Mouse (Mus musculus) MEL (cell line): Measurements from ENCODE around the gene Cotl1. TPM values are rescaled to one million over a fixed set of nuclear protein-coding genes. Genes with fewer than 3 reads are reported as not detected.
A peak's percentile ranks its signal among the peaks of the same experiment; 100 is the strongest.

Experiments used
- DNase-seq: peaks from one replicate; pipeline ENCODE4 v3.0.0; 2011; ENCODE audit warnings: low read depth, low spot score
- H3K27ac ChIP-seq: 2 replicates; pipeline ENCODE4 v1.5.1; 2012; ENCODE audit warnings: low read depth, mild to moderate bottlenecking, control low read depth, low read length, moderate library complexity; ENCODE audit not compliant: control insufficient read depth
- H3K27me3 ChIP-seq, 2 experiments: fragments of 150-350 bp in 1 of 2; sonication (generic) in 1 of 2; 2 replicates each; pipeline ENCODE4 v1.6.1; 2012; ENCODE audit warnings: low read length in 2 of 2, mild to moderate bottlenecking in 2 of 2, improper control_type of control experiment in 1 of 2, moderate library complexity in 1 of 2; ENCODE audit not compliant: insufficient read depth in 2 of 2, control insufficient read depth in 1 of 2
- H3K36me3 ChIP-seq, 2 experiments: 2 replicates each; pipeline ENCODE4 v1.6.1; 2012 to 2014; ENCODE audit warnings: low read length in 2 of 2, improper control_type of control experiment in 1 of 2, inconsistent platforms in 1 of 2, mild to moderate bottlenecking in 1 of 2; ENCODE audit not compliant: insufficient read depth in 2 of 2, control insufficient read depth in 1 of 2
- H3K4me1 ChIP-seq, 2 experiments: fragments of 150-350 bp in 1 of 2; sonication (generic) in 1 of 2; 2 replicates each; pipeline ENCODE4 v1.6.1; 2012; ENCODE audit warnings: low read length in 2 of 2, improper control_type of control experiment in 1 of 2, mild to moderate bottlenecking in 1 of 2; ENCODE audit not compliant: insufficient read depth in 2 of 2, control insufficient read depth in 1 of 2
- H3K4me3 ChIP-seq, 2 experiments: fragments of 150-350 bp in 1 of 2; sonication (generic) in 1 of 2; 2 replicates each; pipeline ENCODE4 v1.5.1; 2012; ENCODE audit warnings: low read depth in 2 of 2, low read length in 2 of 2, mild to moderate bottlenecking in 2 of 2, moderate library complexity in 2 of 2, control low read depth in 1 of 2, improper control_type of control experiment in 1 of 2; ENCODE audit not compliant: control insufficient read depth in 1 of 2, insufficient read depth in 1 of 2
- H3K79me2 ChIP-seq: 2 replicates; pipeline ENCODE4 v1.6.1; 2012; ENCODE audit warnings: mild to moderate bottlenecking, low read length, moderate library complexity; ENCODE audit not compliant: control insufficient read depth, poor library complexity, insufficient read depth
- H3K9ac ChIP-seq: 2 replicates; pipeline ENCODE4 v1.6.1; 2012; ENCODE audit warnings: low read depth, mild to moderate bottlenecking, control low read depth, low read length, moderate library complexity; ENCODE audit not compliant: control insufficient read depth, poor library complexity, severe bottlenecking
- H3K9me3 ChIP-seq: fragments of 150-350 bp; sonication (generic); replicated peaks from 2 replicates; pipeline ENCODE4 v1.6.1; 2012; ENCODE audit warnings: mild to moderate bottlenecking, low read length, improper control_type of control experiment, moderate library complexity; ENCODE audit not compliant: insufficient read depth
- BHLHE40 ChIP-seq: IDR thresholded peaks from 2 replicates; pipeline ENCODE4 v1.6.1; 2012; ENCODE audit warnings: low read depth, mild to moderate bottlenecking, inconsistent platforms, low read length, improper control_type of control experiment, borderline replicate concordance
- CHD1 ChIP-seq: IDR thresholded peaks from 2 replicates; pipeline ENCODE4 v1.6.1; 2012; ENCODE audit warnings: low read depth, mild to moderate bottlenecking, inconsistent platforms, low read length, improper control_type of control experiment
- CHD2 ChIP-seq: IDR thresholded peaks from 2 replicates; pipeline ENCODE4 v1.6.1; 2011; ENCODE audit warnings: low read length, improper control_type of control experiment
- CTCF ChIP-seq, 3 experiments: IDR thresholded peaks in 2 of 3; conservative IDR thresholded peaks in 1 of 3; 2 replicates each; pipeline ENCODE4 v1.5.1; 2011 to 2012; ENCODE audit warnings: low read length in 3 of 3, low read depth in 2 of 3, mild to moderate bottlenecking in 2 of 3, improper control_type of control experiment in 1 of 3, inconsistent platforms in 1 of 3, mixed read lengths in 1 of 3, moderate library complexity in 1 of 3; ENCODE audit not compliant: control insufficient read depth in 1 of 3, insufficient read depth in 1 of 3, poor library complexity in 1 of 3, severe bottlenecking in 1 of 3
- E2F4 ChIP-seq: IDR thresholded peaks from 2 replicates; pipeline ENCODE4 v1.6.1; 2011; ENCODE audit warnings: low read depth, low read length, improper control_type of control experiment, borderline replicate concordance
- EP300 ChIP-seq, 2 experiments: IDR thresholded peaks; 2 replicates each; pipeline ENCODE4 v1.6.1; 2011; ENCODE audit warnings: improper control_type of control experiment in 2 of 2, low read length in 2 of 2, low read depth in 1 of 2, mild to moderate bottlenecking in 1 of 2
- ETS1 ChIP-seq: IDR thresholded peaks from 2 replicates; pipeline ENCODE4 v1.6.1; 2012; ENCODE audit warnings: low read depth, mild to moderate bottlenecking, inconsistent platforms, low read length, improper control_type of control experiment, moderate library complexity
- GABPA ChIP-seq: IDR thresholded peaks from 2 replicates; pipeline ENCODE4 v1.6.1; 2012; ENCODE audit warnings: low read depth, mild to moderate bottlenecking, inconsistent platforms, low read length, improper control_type of control experiment, moderate library complexity
- GATA1 ChIP-seq: IDR thresholded peaks from 2 replicates; pipeline ENCODE4 v1.6.1; 2011; ENCODE audit warnings: low read depth, low read length, improper control_type of control experiment
- HCFC1 ChIP-seq: IDR thresholded peaks from 2 replicates; pipeline ENCODE4 v1.6.1; 2012; ENCODE audit warnings: low read depth, mild to moderate bottlenecking, inconsistent platforms, low read length, improper control_type of control experiment, moderate library complexity
- JUND ChIP-seq: IDR thresholded peaks from 2 replicates; pipeline ENCODE4 v1.6.1; 2011; ENCODE audit warnings: low read depth, mild to moderate bottlenecking, improper control_type of control experiment, low read length
- KAT2A ChIP-seq: conservative IDR thresholded peaks from 2 replicates; pipeline ENCODE4 v1.6.1; 2012; ENCODE audit warnings: low read depth, low read length, improper control_type of control experiment, inconsistent platforms
- MAFK ChIP-seq: IDR thresholded peaks from 2 replicates; pipeline ENCODE4 v1.6.1; 2011; ENCODE audit warnings: low read depth, mild to moderate bottlenecking, low read length, improper control_type of control experiment, borderline replicate concordance
- MAZ ChIP-seq: IDR thresholded peaks from 2 replicates; pipeline ENCODE4 v1.6.1; 2012; ENCODE audit warnings: low read depth, mild to moderate bottlenecking, inconsistent platforms, low read length, improper control_type of control experiment
- MEF2A ChIP-seq: IDR thresholded peaks from 2 replicates; pipeline ENCODE4 v1.6.1; 2014; ENCODE audit warnings: low read depth, mild to moderate bottlenecking, inconsistent platforms, low read length, improper control_type of control experiment; ENCODE audit not compliant: poor library complexity, insufficient replicate concordance, severe bottlenecking; ENCODE audit errors: extremely low read depth
- MXI1 ChIP-seq: IDR thresholded peaks from 2 replicates; pipeline ENCODE4 v1.6.1; 2011; ENCODE audit warnings: mild to moderate bottlenecking, low read depth, low read length, improper control_type of control experiment
- MYB ChIP-seq: IDR thresholded peaks from 2 replicates; pipeline ENCODE4 v1.6.1; 2011; ENCODE audit warnings: mild to moderate bottlenecking, low read depth, low read length, improper control_type of control experiment
- MYC ChIP-seq: IDR thresholded peaks from 2 replicates; pipeline ENCODE4 v1.6.1; 2011; ENCODE audit warnings: low read depth, mild to moderate bottlenecking, low read length, improper control_type of control experiment, moderate library complexity
- NELFE ChIP-seq: IDR thresholded peaks from 2 replicates; pipeline ENCODE4 v1.6.1; 2011; ENCODE audit warnings: low read depth, low read length, improper control_type of control experiment
- NRF1 ChIP-seq: IDR thresholded peaks from 2 replicates; pipeline ENCODE4 v1.6.1; 2014; ENCODE audit warnings: low read depth, mild to moderate bottlenecking, inconsistent platforms, low read length, improper control_type of control experiment, moderate library complexity; ENCODE audit not compliant: poor library complexity, insufficient read depth, severe bottlenecking
- POLR2A ChIP-seq, 2 experiments: IDR thresholded peaks; 2 replicates each; pipeline ENCODE4 v1.6.1; 2011 to 2012; ENCODE audit warnings: low read length in 2 of 2, mild to moderate bottlenecking in 2 of 2, control low read depth in 1 of 2, improper control_type of control experiment in 1 of 2, low read depth in 1 of 2, moderate library complexity in 1 of 2; ENCODE audit not compliant: control insufficient read depth in 1 of 2, insufficient read depth in 1 of 2, poor library complexity in 1 of 2
- POLR2AphosphoS2 ChIP-seq: IDR thresholded peaks from 2 replicates; pipeline ENCODE4 v1.6.1; 2011; ENCODE audit warnings: low read length, improper control_type of control experiment
- POLR2AphosphoS5 ChIP-seq: IDR thresholded peaks from 2 replicates; pipeline ENCODE4 v1.6.1; 2012; ENCODE audit warnings: low read depth, borderline replicate concordance, mild to moderate bottlenecking, inconsistent platforms, low read length, moderate library complexity, mixed read lengths
- RAD21 ChIP-seq: IDR thresholded peaks from 2 replicates; pipeline ENCODE4 v1.6.1; 2011; ENCODE audit warnings: mild to moderate bottlenecking, low read depth, low read length, improper control_type of control experiment
- RCOR1 ChIP-seq: IDR thresholded peaks from 2 replicates; pipeline ENCODE4 v1.6.1; 2012; ENCODE audit warnings: low read depth, mild to moderate bottlenecking, inconsistent platforms, low read length, improper control_type of control experiment
- SIN3A ChIP-seq: IDR thresholded peaks from 2 replicates; pipeline ENCODE4 v1.6.1; 2012; ENCODE audit warnings: low read length, improper control_type of control experiment, inconsistent platforms
- SMC3 ChIP-seq: IDR thresholded peaks from 2 replicates; pipeline ENCODE4 v1.6.1; 2011; ENCODE audit warnings: low read depth, low read length, improper control_type of control experiment
- TAL1 ChIP-seq: IDR thresholded peaks from 2 replicates; pipeline ENCODE4 v1.6.1; 2012; ENCODE audit warnings: mild to moderate bottlenecking, inconsistent platforms, low read length, moderate library complexity, mixed read lengths
- TBP ChIP-seq: IDR thresholded peaks from 2 replicates; pipeline ENCODE4 v1.8.0; 2011; ENCODE audit warnings: low read depth, low read length, improper control_type of control experiment
- TCF12 ChIP-seq: IDR thresholded peaks from 2 replicates; pipeline ENCODE4 v1.6.1; 2014; ENCODE audit warnings: low read depth, mild to moderate bottlenecking, inconsistent platforms, low read length, improper control_type of control experiment, moderate library complexity
- UBTF ChIP-seq: IDR thresholded peaks from 2 replicates; pipeline ENCODE4 v1.6.1; 2012; ENCODE audit warnings: low read depth, mild to moderate bottlenecking, inconsistent platforms, low read length, improper control_type of control experiment, moderate library complexity, borderline replicate concordance; ENCODE audit not compliant: insufficient read depth
- USF1 ChIP-seq: IDR thresholded peaks from 2 replicates; pipeline ENCODE4 v1.6.1; 2014; ENCODE audit warnings: low read depth, mild to moderate bottlenecking, inconsistent platforms, low read length, improper control_type of control experiment, moderate library complexity
- USF2 ChIP-seq, 2 experiments: IDR thresholded peaks; 2 replicates each; pipeline ENCODE4 v1.6.1; 2011 to 2012; ENCODE audit warnings: improper control_type of control experiment in 2 of 2, low read length in 2 of 2, borderline replicate concordance in 1 of 2, inconsistent platforms in 1 of 2, low read depth in 1 of 2, mild to moderate bottlenecking in 1 of 2; ENCODE audit not compliant: insufficient read depth in 1 of 2
- ZC3H11A ChIP-seq: IDR thresholded peaks from 2 replicates; pipeline ENCODE4 v1.6.1; 2012; ENCODE audit warnings: low read depth, mild to moderate bottlenecking, inconsistent platforms, low read length, improper control_type of control experiment
- ZKSCAN1 ChIP-seq: IDR thresholded peaks from 2 replicates; pipeline ENCODE4 v1.6.1; 2012; ENCODE audit warnings: low read depth, mild to moderate bottlenecking, inconsistent platforms, low read length, improper control_type of control experiment, moderate library complexity
- ZMIZ1 ChIP-seq: IDR thresholded peaks from 2 replicates; pipeline ENCODE4 v1.6.1; 2012; ENCODE audit warnings: low read depth, mild to moderate bottlenecking, inconsistent platforms, low read length, improper control_type of control experiment, moderate library complexity
- ZNF384 ChIP-seq: IDR thresholded peaks from 2 replicates; pipeline ENCODE4 v1.6.1; 2012; ENCODE audit warnings: low read depth, mild to moderate bottlenecking, inconsistent platforms, low read length, improper control_type of control experiment
- polyA plus RNA-seq, 2 experiments: library from polyadenylated mRNA; stranded (reverse) in 1 of 2; unstranded in 1 of 2; fragments of >175 nt in 1 of 2; fragments of >200 nt in 1 of 2; gene quantifications; 2 replicates each; pipeline versions ENCODE4 v1.2.1 to v1.2.4; 2012; ENCODE audit warnings: low replicate concordance in 2 of 2, low read depth in 1 of 2; ENCODE audit not compliant: insufficient read length in 2 of 2, insufficient read depth in 1 of 2, missing spikeins in 1 of 2
- total RNA-seq: library from RNA; depleted of rRNA; stranded (reverse); fragments of 300-350 nt; gene quantifications from 2 replicates; pipeline ENCODE4 v1.2.3, GENCODE M21; 2012

Cotl1 gene
- total and polyA plus RNA-seq, 3 experiments: 70.3 to 114 TPM; not detected in 1

GRCm38 (mm10) chr8:119782715-119783114 is 57.6 kb downstream of the Cotl1 start:
- Histone ChIP-seq H3K27me3 (no peaks in the 10 kb centered on the region), H3K27ac (peak overlapping the region; percentile 6; the same call in 1 of the 2 replicates), H3K4me3 (no peak overlapping the region), H3K36me3 (peaks cover 0 to 8% of the 10 kb centered on the region in 2 experiments; a peak in 2 of 4 replicates), H3K79me2 (peaks cover 2% of the 10 kb centered on the region; the same call in 1 of the 2 replicates), H3K9ac (peak overlapping the region; percentile 31; the same call in 1 of the 2 replicates), H3K4me1 (peaks cover 8 to 34% of the 10 kb centered on the region in 2 experiments), H3K9me3 (no peaks in the 10 kb centered on the region)
- DNase-seq: peak; percentile 89
- TF ChIP-seq TBP: peak; percentile 72; the same call in 1 of the 2 replicates
- peak; percentile 83 to 99 (median 96) for TF ChIP-seq CTCF (IDR thresholded peaks at IDR 0.05 in 2 of 3, conservative IDR thresholded peaks at IDR 0.05 in 1 of 3; ENCODE audit: control insufficient read depth in 1 of 3, insufficient read depth in 1 of 3, low read depth in 2 of 3, low read length in 3 of 3, poor library complexity in 1 of 3, severe bottlenecking in 1 of 3)
- TF ChIP-seq MYB: no peak
- 0 out of 2 replicates have a peak, but pooled peaks have one; percentile 16 for TF ChIP-seq NRF1
- TF ChIP-seq POLR2AphosphoS2: no peak
- no peak for TF ChIP-seq ZKSCAN1
- TF ChIP-seq RAD21: peak; percentile 99
- TF ChIP-seq USF2 (IDR thresholded peaks at IDR 0.05; ENCODE audit: borderline replicate concordance in 1 of 2, insufficient read depth in 1 of 2, low read depth in 1 of 2, low read length in 2 of 2): no peak
- no peak for TF ChIP-seq GABPA
- peak; percentile 67 for TF ChIP-seq MXI1
- TF ChIP-seq HCFC1: no peak
- TF ChIP-seq MEF2A: no peak
- no peak for TF ChIP-seq ETS1
- TF ChIP-seq E2F4: no peak
- TF ChIP-seq ZC3H11A: peak; percentile 100
- no peak for TF ChIP-seq JUND
- peak; percentile 77 for TF ChIP-seq SIN3A
- TF ChIP-seq KAT2A: no peak
- 0 out of 2 replicates have a peak, but pooled peaks have one; percentile 31 for TF ChIP-seq MYC
- no peak for TF ChIP-seq UBTF
- no peak for TF ChIP-seq RCOR1
- no peak for TF ChIP-seq CHD1
- no peak for TF ChIP-seq POLR2AphosphoS5
- TF ChIP-seq SMC3: peak; percentile 100
- TF ChIP-seq ZMIZ1: no peak; the same call in 1 of the 2 replicates
- TF ChIP-seq EP300 (IDR thresholded peaks at IDR 0.05; ENCODE audit: low read depth in 1 of 2, low read length in 2 of 2): peak in 1 of 2 experiments; percentile 32; a peak in 1 of 4 replicates
- TF ChIP-seq TAL1: no peak
- no peak for TF ChIP-seq MAFK
- TF ChIP-seq TCF12: no peak
- peak; percentile 29; the same call in 1 of the 2 replicates for TF ChIP-seq USF1
- TF ChIP-seq NELFE: no peak
- no peak for TF ChIP-seq POLR2A (IDR thresholded peaks at IDR 0.05; ENCODE audit: control insufficient read depth in 1 of 2, insufficient read depth in 1 of 2, low read depth in 1 of 2, low read length in 2 of 2, poor library complexity in 1 of 2)
- TF ChIP-seq MAZ: no peak
- TF ChIP-seq GATA1: no peak
- peak; percentile 84 for TF ChIP-seq ZNF384
- TF ChIP-seq BHLHE40: no peak
- no peak for TF ChIP-seq CHD2
